Mouse (Mus musculus) megakaryocyte, embryonic 14.5 days (primary cell): ENCODE measurements at regions not wholly inside any gene's neighbourhood (a gene's known extent, or its start where the extent isn't known, plus 50 kb on each side); places are given as distances from the start of the nearest gene placed in this dataset.

Experiments
- FLI1 ChIP-seq: IDR thresholded peaks from 2 replicates; pipeline ENCODE4 v1.6.1; 2012; ENCODE audit warnings: low read length, inconsistent platforms, mixed read lengths
- GATA1 ChIP-seq: IDR thresholded peaks from 3 replicates; pipeline ENCODE4 v1.6.1; 2012; ENCODE audit warnings: mixed read lengths, low read length, inconsistent platforms, borderline replicate concordance

- TF ChIP-seq FLI1 (no peak), GATA1 (no peak)
Observed at GRCm38 (mm10) chr8:90076381-90076780, 271.8 kb downstream of the Tox3 start.
